Mouse (Mus musculus) embryonic fibroblast, embryonic 13.5 days (primary cell): ENCODE data around the gene Aff4.

Source experiments
- CTCF ChIP-seq: IDR thresholded peaks from 2 replicates; pipeline ENCODE4 v1.5.1; 2011; ENCODE audit warnings: mild to moderate bottlenecking, control low read depth, low read length, moderate library complexity, borderline replicate concordance; ENCODE audit not compliant: insufficient read depth
- POLR2A ChIP-seq: IDR thresholded peaks from 2 replicates; pipeline ENCODE4 v1.6.1; 2011; ENCODE audit warnings: low read depth, mild to moderate bottlenecking, control low read depth, low read length, moderate library complexity

GRCm38 (mm10) chr11:53393856-53394255, 43.2 kb downstream of the Aff4 start:
- no peak for TF ChIP-seq CTCF
- no peak for TF ChIP-seq POLR2A
